Mouse (Mus musculus): Measurements from ENCODE around the gene Lrpprc.

DNA sequence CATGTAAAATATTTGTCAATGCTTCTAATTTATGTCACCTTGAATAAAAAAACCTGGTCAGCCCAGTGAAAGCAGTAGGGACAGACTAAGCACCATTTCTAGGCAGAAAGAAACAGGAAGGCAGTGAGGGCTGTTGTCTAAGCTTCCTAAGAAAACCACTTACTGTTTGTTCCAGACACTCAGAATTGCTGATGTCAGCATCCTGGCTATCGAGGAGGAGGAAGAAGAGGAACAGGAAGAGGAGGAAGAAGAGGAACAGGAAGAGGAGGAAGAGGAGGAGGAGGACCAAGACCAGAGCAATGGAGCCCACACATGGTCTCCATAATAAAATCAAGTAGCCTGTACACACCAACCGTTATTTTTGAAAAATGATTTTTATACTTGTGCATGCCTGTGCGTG lies 71.5 kb downstream of the Lrpprc start:
- TF ChIP-seq CHD2 (IDR thresholded peaks at IDR 0.05; ENCODE audit: low read depth, low read length) (no peak), ZNF384 (IDR thresholded peaks at IDR 0.05; ENCODE audit: low read depth, low read length) (no peak), MAFK (IDR thresholded peaks at IDR 0.05; ENCODE audit: insufficient read depth, low read depth, low read length) (peak; percentile 89)

Measured in ES-E14 (cell line).